Mouse (Mus musculus) CH12.LX (cell line): ENCODE measurements around the gene Necab2. TPM values are rescaled to one million over a fixed set of nuclear protein-coding genes. Genes with fewer than 3 reads are reported as not detected.

ENCODE experiments used
- DNase-seq: peaks from one replicate; pipeline ENCODE4 v3.0.0-alpha.2; 2013; ENCODE audit errors: extremely low read depth
- H3K27ac ChIP-seq: 2 replicates; pipeline ENCODE4 v1.5.1; 2012; ENCODE audit warnings: low read depth, mild to moderate bottlenecking, control low read depth, moderate library complexity; ENCODE audit not compliant: insufficient read depth
- H3K27me3 ChIP-seq: replicated peaks from 2 replicates; pipeline ENCODE3; 2012; ENCODE audit warnings: inconsistent platforms
- H3K36me3 ChIP-seq, 2 experiments: replicated peaks in 1 of 2; 2 replicates each; pipeline versions ENCODE3 to v1.6.1; 2012; ENCODE audit warnings: inconsistent platforms in 1 of 2, low read length in 1 of 2, mild to moderate bottlenecking in 1 of 2, mixed read lengths in 1 of 2, moderate library complexity in 1 of 2; ENCODE audit not compliant: control insufficient read depth in 1 of 2, insufficient read depth in 1 of 2
- H3K4me1 ChIP-seq, 2 experiments: 2 replicates each; pipeline ENCODE4 v1.6.1; 2012; ENCODE audit warnings: inconsistent platforms in 1 of 2, moderate library complexity in 1 of 2; ENCODE audit not compliant: insufficient read depth in 2 of 2, control insufficient read depth in 1 of 2
- H3K4me2 ChIP-seq: 2 replicates; pipeline ENCODE4 v1.6.1; 2012; ENCODE audit warnings: low read depth, mild to moderate bottlenecking, control low read depth; ENCODE audit not compliant: poor library complexity, insufficient read depth, severe bottlenecking
- H3K4me3 ChIP-seq, 3 experiments: fragments of 150-350 bp in 1 of 3; sonication (generic) in 1 of 3; replicated peaks in 1 of 3; 2 replicates each; pipeline versions ENCODE3 to v1.5.1; 2011 to 2012; ENCODE audit warnings: low read depth in 2 of 3, low read length in 2 of 3, mild to moderate bottlenecking in 2 of 3, moderate library complexity in 2 of 3, control low read depth in 1 of 3, improper control_type of control experiment in 1 of 3, inconsistent platforms in 1 of 3, mixed read lengths in 1 of 3; ENCODE audit not compliant: poor library complexity in 1 of 3
- H3K79me2 ChIP-seq: replicated peaks from 2 replicates; pipeline ENCODE4 v1.6.1; 2012; ENCODE audit warnings: mild to moderate bottlenecking, moderate library complexity; ENCODE audit not compliant: control insufficient read depth, poor library complexity, insufficient read depth, severe bottlenecking; ENCODE audit errors: extremely low read depth
- H3K9ac ChIP-seq: 2 replicates; pipeline ENCODE4 v1.6.1; 2012; ENCODE audit warnings: low read depth, mild to moderate bottlenecking, control low read depth, moderate library complexity; ENCODE audit not compliant: insufficient read depth
- H3K9me3 ChIP-seq: replicated peaks from 2 replicates; pipeline ENCODE3; 2012; ENCODE audit warnings: low read length, inconsistent platforms, mixed read lengths
- BHLHE40 ChIP-seq: IDR thresholded peaks from 2 replicates; pipeline ENCODE4 v1.6.1; 2011; ENCODE audit warnings: mild to moderate bottlenecking, low read depth, low read length, improper control_type of control experiment
- CHD2 ChIP-seq: IDR thresholded peaks from 2 replicates; pipeline ENCODE4 v1.6.1; 2011; ENCODE audit warnings: low read length, improper control_type of control experiment
- CTCF ChIP-seq, 2 experiments: IDR thresholded peaks in 1 of 2; conservative IDR thresholded peaks in 1 of 2; 2 replicates each; pipeline ENCODE4 v1.5.1; 2011 to 2012; ENCODE audit warnings: low read depth in 2 of 2, low read length in 2 of 2, improper control_type of control experiment in 1 of 2, inconsistent platforms in 1 of 2, mild to moderate bottlenecking in 1 of 2, moderate library complexity in 1 of 2
- GABPA ChIP-seq: IDR thresholded peaks from 2 replicates; pipeline ENCODE4 v1.6.1; 2012; ENCODE audit warnings: low read depth, low read length, improper control_type of control experiment, inconsistent platforms; ENCODE audit not compliant: insufficient replicate concordance
- HCFC1 ChIP-seq: IDR thresholded peaks from 2 replicates; pipeline ENCODE4 v1.6.1; 2012; ENCODE audit warnings: low read depth, mild to moderate bottlenecking, inconsistent platforms, low read length, improper control_type of control experiment
- JUN ChIP-seq: IDR thresholded peaks from 2 replicates; pipeline ENCODE4 v1.6.1; 2011; ENCODE audit warnings: low read depth, mild to moderate bottlenecking, low read length, improper control_type of control experiment, moderate library complexity; ENCODE audit not compliant: insufficient read depth
- KAT2A ChIP-seq: IDR thresholded peaks from 2 replicates; pipeline ENCODE4 v1.6.1; 2012; ENCODE audit warnings: low read length, improper control_type of control experiment, inconsistent platforms; ENCODE audit not compliant: insufficient replicate concordance
- MAX ChIP-seq: IDR thresholded peaks from 2 replicates; pipeline ENCODE4 v1.6.1; 2011; ENCODE audit warnings: low read length, improper control_type of control experiment
- MAZ ChIP-seq: IDR thresholded peaks from 2 replicates; pipeline ENCODE4 v1.6.1; 2012; ENCODE audit warnings: low read depth, mild to moderate bottlenecking, inconsistent platforms, low read length, improper control_type of control experiment, moderate library complexity
- MEF2A ChIP-seq: IDR thresholded peaks from 2 replicates; pipeline ENCODE4 v1.6.1; 2014; ENCODE audit warnings: low read depth, mild to moderate bottlenecking, inconsistent platforms, low read length, improper control_type of control experiment, borderline replicate concordance
- MYC ChIP-seq: IDR thresholded peaks from 2 replicates; pipeline ENCODE4 v1.6.1; 2011; ENCODE audit warnings: low read depth, mild to moderate bottlenecking, improper control_type of control experiment, low read length
- NRF1 ChIP-seq: IDR thresholded peaks from 2 replicates; pipeline ENCODE4 v1.6.1; 2014; ENCODE audit warnings: low read depth, mild to moderate bottlenecking, inconsistent platforms, low read length, improper control_type of control experiment, moderate library complexity
- SIN3A ChIP-seq: IDR thresholded peaks from 2 replicates; pipeline ENCODE4 v1.6.1; 2012; ENCODE audit warnings: low read length, improper control_type of control experiment, inconsistent platforms
- TCF12 ChIP-seq: IDR thresholded peaks from 2 replicates; pipeline ENCODE4 v1.6.1; 2014; ENCODE audit warnings: low read depth, mild to moderate bottlenecking, inconsistent platforms, low read length, improper control_type of control experiment
- USF1 ChIP-seq: IDR thresholded peaks from 2 replicates; pipeline ENCODE4 v1.6.1; 2014; ENCODE audit warnings: low read depth, mild to moderate bottlenecking, inconsistent platforms, low read length, improper control_type of control experiment
- USF2 ChIP-seq: conservative IDR thresholded peaks from 2 replicates; pipeline ENCODE4 v1.6.1; 2011; ENCODE audit warnings: low read depth, low read length, improper control_type of control experiment
- ZKSCAN1 ChIP-seq: IDR thresholded peaks from 2 replicates; pipeline ENCODE4 v1.6.1; 2012; ENCODE audit warnings: low read depth, inconsistent platforms, low read length, improper control_type of control experiment, borderline replicate concordance
- dilution Hi-C: fragments of 300-500 bp; cut with MboI; formaldehyde crosslinking; loops from 2 replicates; pipeline ENCODE4 v1.14.3; 2020; ENCODE audit warnings: low sequenced_read_pairs; ENCODE audit not compliant: extremely low pct_unique_long_range_greater_than_20kb, extremely low pct_ligation_motif_present
- in situ Hi-C: fragments of 300-500 bp; cut with MboI; formaldehyde crosslinking; loops from 3 replicates; pipeline ENCODE4 v1.14.3; 2019; ENCODE audit warnings: low sequenced_read_pairs, low pct_ligation_motif_present, low pct_unique_long_range_greater_than_20kb, mixed read lengths
- polyA plus RNA-seq: library from polyadenylated mRNA; unstranded; fragments of >175 nt; gene quantifications from 2 replicates; pipeline ENCODE4 v1.2.1, GENCODE M21; 2012; ENCODE audit warnings: low read depth; ENCODE audit not compliant: insufficient read length
- total RNA-seq, 2 experiments: library from RNA; depleted of rRNA; stranded (reverse); fragments of 300-350 nt in 1 of 2; fragments of >200 nt in 1 of 2; gene quantifications; 2 replicates each; pipeline ENCODE4 v1.2.3; 2012 to 2014

Necab2 gene
- total and polyA plus RNA-seq, 3 experiments = not detected

DNA sequence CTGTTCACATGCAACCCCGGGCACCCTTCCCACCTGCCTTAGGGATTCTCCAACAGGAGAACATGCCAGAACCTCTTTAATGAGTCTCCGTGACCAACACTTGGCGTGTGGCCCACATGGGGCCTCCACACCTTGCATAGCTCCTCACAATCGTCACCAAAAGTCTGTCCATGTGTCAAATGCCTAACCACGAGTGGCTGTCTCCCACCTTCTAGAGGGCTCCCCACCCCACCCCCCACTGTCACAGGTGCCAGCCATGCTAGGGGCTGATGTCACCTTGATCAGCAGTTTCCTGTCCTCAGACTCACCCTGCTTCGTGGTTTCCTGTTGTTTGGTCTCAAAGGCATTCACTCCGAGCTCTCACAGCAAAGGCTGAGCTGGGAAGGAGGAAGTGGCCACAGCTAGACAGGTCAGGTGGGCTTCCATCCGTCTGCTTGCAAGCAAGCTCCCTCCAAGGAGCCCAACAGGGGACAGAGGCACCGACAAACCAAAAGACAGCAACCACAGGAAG, 22.8 kb upstream of the Necab2 start (continued):
- TF ChIP-seq CHD2 (peak; percentile 81), HCFC1 (peak; percentile 43), CTCF (conservative IDR thresholded peaks at IDR 0.05 in 1 of 2, IDR thresholded peaks at IDR 0.05 in 1 of 2; ENCODE audit: low read depth in 2 of 2, low read length in 2 of 2) (no peak), USF2 (no peak; the same call in 1 of the 2 replicates), MYC (peak; percentile 71; the same call in 1 of the 2 replicates), NRF1 (no peak), MEF2A (peak; percentile 73), MAX (peak; percentile 65), USF1 (peak; percentile 47; the same call in 1 of the 2 replicates), JUN (peak; percentile 87), MAZ (peak; percentile 34; the same call in 1 of the 2 replicates)

DNA sequence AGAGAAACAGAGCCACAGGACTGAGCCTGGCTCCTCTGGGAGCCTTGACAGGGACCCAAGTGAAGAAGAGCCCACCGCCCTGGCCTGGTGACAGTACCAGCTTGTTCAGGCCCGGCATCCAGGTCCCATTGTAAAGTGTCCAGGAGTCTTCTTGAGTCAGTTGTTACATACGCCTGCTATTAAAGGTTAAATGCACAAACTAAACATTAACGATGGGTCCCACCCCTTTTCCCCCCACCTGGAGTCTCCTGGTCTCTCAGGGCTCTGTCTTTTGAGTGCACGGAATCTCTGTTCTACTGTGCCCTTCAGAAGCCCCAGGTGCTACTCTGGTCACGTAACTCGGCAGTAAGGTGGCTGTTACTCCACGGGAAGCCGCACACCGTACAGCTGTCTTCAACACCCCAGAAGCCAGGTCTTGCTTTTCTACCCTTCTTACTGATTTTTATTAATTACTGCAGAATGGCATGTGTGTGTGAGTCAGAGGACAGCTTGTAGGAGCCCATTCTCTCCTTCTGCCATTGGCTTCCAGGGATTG, 22.3 kb upstream of the Necab2 start:
- no peak for DNase-seq
- Histone ChIP-seq H3K4me1 (peaks cover 71 to 97% of the 10 kb centered on the region in 2 experiments), H3K36me3 (no peaks in the 10 kb centered on the region), H3K27me3 (no peaks in the 10 kb centered on the region), H3K9me3 (no peaks in the 10 kb centered on the region), H3K4me2 (peak overlapping the region; percentile 1; the same call in 1 of the 2 replicates), H3K4me3 (peak overlapping the region in 1 of 3 experiments; percentile 18), H3K9ac (no peak overlapping the region)
- dilution Hi-C loops = no loop called here
- in situ Hi-C loops = no loop called here
- TF ChIP-seq GABPA (no peak), MYC (no peak), ZKSCAN1 (no peak), TCF12 (no peak), SIN3A (no peak), BHLHE40 (no peak), USF2 (no peak)
- TF ChIP-seq, all 38 proteins: peak for 0
- Histone ChIP-seq H3K79me2 (no peaks in the 10 kb centered on the region), H3K27ac (peak overlapping the region; percentile 54)

DNA sequence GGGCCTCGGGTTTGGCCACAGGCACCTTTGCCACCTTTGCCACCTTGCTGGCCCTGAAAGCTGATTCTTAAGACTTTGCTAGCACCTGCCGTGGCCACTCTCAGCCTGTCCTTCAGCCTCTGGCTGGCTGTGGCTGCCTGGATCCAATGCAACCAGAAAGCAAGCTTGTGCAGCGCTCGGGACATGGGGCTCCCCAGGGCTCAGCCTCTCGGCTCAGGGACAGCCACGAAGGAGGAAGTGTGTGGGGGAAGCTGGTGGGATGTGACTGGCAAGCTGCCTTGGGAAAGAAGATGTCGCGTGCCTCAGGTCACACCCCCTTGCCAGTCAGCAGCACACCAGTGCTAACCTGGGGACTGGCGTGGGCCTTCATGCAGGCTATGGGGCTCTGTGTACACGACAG, 21.8 kb upstream of the Necab2 start:
- in situ Hi-C loops = no loop called here
- dilution Hi-C loops = no loop called here
- peaks cover 67 to 97% of the 10 kb centered on the region in 2 experiments for H3K4me1 ChIP-seq
- no peak overlapping the region for H3K4me2 ChIP-seq
- H3K79me2 ChIP-seq = no peaks in the 10 kb centered on the region
- no peaks in the 10 kb centered on the region for H3K36me3 ChIP-seq
- no peaks in the 10 kb centered on the region for H3K27me3 ChIP-seq
- H3K9me3 ChIP-seq = no peaks in the 10 kb centered on the region
- H3K27ac ChIP-seq = peak overlapping the region; percentile 54
- TF ChIP-seq KAT2A (no peak), BHLHE40 (peak; percentile 59)
- peak overlapping the region in 1 of 3 experiments; percentile 10 for H3K4me3 ChIP-seq
- peak; percentile 41 for DNase-seq
- H3K9ac ChIP-seq = no peak overlapping the region
